Comparison of ENCODE assay signal across 10 mouse cellular contexts in the genomic region with DNA sequence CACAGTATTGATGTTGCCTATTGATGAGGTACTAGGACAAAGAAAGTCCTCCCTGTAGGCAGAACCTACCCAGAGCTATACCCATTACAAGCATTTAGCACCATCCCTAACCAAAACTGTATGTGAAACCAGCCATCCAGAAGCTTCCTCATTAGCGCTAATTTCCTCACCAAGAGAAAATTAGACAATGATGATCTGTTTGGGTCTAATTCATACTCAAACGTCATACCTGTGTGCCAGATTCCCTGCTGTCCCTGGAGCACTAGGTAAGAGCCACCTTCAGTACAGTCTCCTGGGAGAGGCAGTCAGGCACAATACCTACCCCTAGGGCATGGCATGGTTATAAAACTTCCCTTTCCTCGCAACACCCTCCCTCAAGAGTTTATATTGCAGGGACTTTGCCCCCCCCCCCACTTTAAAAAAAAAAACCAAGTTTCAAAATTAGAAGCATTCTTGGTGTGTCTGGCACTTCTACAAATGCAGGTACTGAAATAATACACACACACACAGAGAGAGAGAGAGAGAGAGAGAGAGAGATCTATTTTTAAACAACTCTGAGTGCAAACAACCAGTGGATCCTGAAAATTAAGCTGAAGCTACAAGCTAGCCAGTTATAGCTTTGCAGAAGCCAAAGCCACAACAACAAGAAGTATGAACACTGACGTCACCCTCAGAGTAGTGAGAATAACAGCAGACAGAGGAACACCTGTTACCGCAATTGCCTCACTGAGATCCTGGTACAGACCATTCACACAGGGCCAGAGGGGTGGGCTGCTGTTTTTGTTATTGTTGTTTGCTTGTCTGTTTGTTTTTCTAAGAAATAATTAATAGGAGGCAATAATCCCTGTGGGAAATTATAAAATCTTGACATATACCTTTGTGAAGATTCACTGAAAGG. TPM values are rescaled to one million over a fixed set of nuclear protein-coding genes. Genes with fewer than 3 reads are reported as not detected.
A peak's percentile ranks its signal among the peaks of the same experiment; 100 is the strongest.
DNase-seq lines count a peak whose midpoint lies in the region; ATAC-seq and TF ChIP-seq lines count a peak whose summit lies in the region.
"Had no signal": no experiment of that assay in that cellular context is flagged by ENCODE, and none has a peak within 500 bp of the region (broad histone marks: within the 10 kb centered on the region; RNA-seq: fewer than 3 reads in every experiment).

No protein-coding gene starts in this region.

- H3K36me3 ChIP-seq in liver, adult 2 months (ENCODE audit: control insufficient read depth, insufficient read depth, low read length): no peaks in the 10 kb centered on the region

- no peak for TF ChIP-seq POLR2A in liver, adult 2 months (IDR thresholded peaks at IDR 0.05; ENCODE audit: extremely low read depth, insufficient read depth, low read length)

- no peak overlapping the region for H3K9ac ChIP-seq in liver, adult 2 months (ENCODE audit: low read depth, low read length)
- H3K9ac ChIP-seq: lung, embryonic 14.5 days had no signal

- DNase-seq in liver, adult 2 months (ENCODE audit: extremely low read depth, low read depth, low spot score): peak; percentile 17
- no peak for DNase-seq in liver
- DNase-seq in thymus, postnatal 4 days: peak; percentile 67
- no peak for DNase-seq in right cerebral cortex, postnatal 14 days
- DNase-seq in gastrocnemius, adult 18-20 months (ENCODE audit: low spot score): no peak
- no peak for DNase-seq in neural tube, embryonic 10.5 days (ENCODE audit: extremely low spot score, low spot score)
- DNase-seq: cerebellum, adult 11-12 months; lung, embryonic 14.5 days had no signal

- no peaks in the 10 kb centered on the region for H3K4me1 ChIP-seq in liver, adult 2 months (ENCODE audit: control insufficient read depth, insufficient read depth, low read length)

- no peak overlapping the region for H3K4me3 ChIP-seq in liver, adult 2 months (ENCODE audit: insufficient read depth, low read depth, low read length)

- H3K27ac ChIP-seq in liver, adult 2 months (replicated peaks; ENCODE audit: insufficient read depth, low read depth, low read length): peak overlapping the region; percentile 48; the same call in 1 of the 2 replicates

- H3K27me3 ChIP-seq in liver, adult 2 months (ENCODE audit: control insufficient read depth, insufficient read depth, low read length): no peaks in the 10 kb centered on the region

- 80% methylated on average over 5 of the region's 5 CpGs for WGBS in liver, adult 2 months

- ATAC-seq in inflammation-experienced regulatory T-cells, adult 6 months: peak; percentile 67
- ATAC-seq in megakaryocyte progenitor cell, adult 5-6 weeks (replicated peaks; ENCODE audit: poor library complexity): peak; percentile 54

- no peaks in the 10 kb centered on the region for H3K79me2 ChIP-seq in liver, adult 2 months (ENCODE audit: control insufficient read depth, insufficient read depth, low read length)

- no peak for TF ChIP-seq CTCF in liver, adult 2 months (IDR thresholded peaks at IDR 0.05; ENCODE audit: low read depth, low read length)

RNA-seq across cellular contexts. Expression of a gene that starts 38.6 kb away (rescaled TPM):
- total RNA-seq in liver, adult 2 months (2014; rRNA removed): 1.7 and 4.1 TPM in 2 replicates
- polyA plus RNA-seq in liver, adult 2 months (2012; rRNA removed): 0.91 and 0.92 TPM in 2 replicates
- 100 to 1,000 TPM; 325 to 394 (median 384) TPM for polyA plus RNA-seq in inflammation-experienced regulatory T-cells, adult 6 months (2017; shearing (Covaris generic))
- 14.7 and 26.8 TPM in 2 replicates for total RNA-seq in megakaryocyte progenitor cell, adult 5-6 weeks (2015)
- total RNA-seq in megakaryocyte progenitor cell, adult 5-6 weeks (2017): 34.1 and 46.1 TPM in 2 replicates
- total RNA-seq in gastrocnemius, adult 18-20 months (2021): under 1 TPM; 0.14 to 0.27 TPM

Comparison
In these comparisons a context has a peak if more than half of its experiments do, and no peak if none do; other contexts are left out.
1. DNase-seq: peak in liver, adult 2 months (single experiment) and thymus, postnatal 4 days (single experiment); none in liver (single experiment), right cerebral cortex, postnatal 14 days (single experiment), gastrocnemius, adult 18-20 months (single experiment) and neural tube, embryonic 10.5 days (single experiment).